Mouse (Mus musculus): ENCODE data around the gene Abhd4. TPM values are rescaled to one million over a fixed set of nuclear protein-coding genes. Genes with fewer than 3 reads are reported as not detected.

Abhd4 gene
- total RNA-seq, 2 experiments from 2014 or later: 19.4 to 19.5 TPM

DNA sequence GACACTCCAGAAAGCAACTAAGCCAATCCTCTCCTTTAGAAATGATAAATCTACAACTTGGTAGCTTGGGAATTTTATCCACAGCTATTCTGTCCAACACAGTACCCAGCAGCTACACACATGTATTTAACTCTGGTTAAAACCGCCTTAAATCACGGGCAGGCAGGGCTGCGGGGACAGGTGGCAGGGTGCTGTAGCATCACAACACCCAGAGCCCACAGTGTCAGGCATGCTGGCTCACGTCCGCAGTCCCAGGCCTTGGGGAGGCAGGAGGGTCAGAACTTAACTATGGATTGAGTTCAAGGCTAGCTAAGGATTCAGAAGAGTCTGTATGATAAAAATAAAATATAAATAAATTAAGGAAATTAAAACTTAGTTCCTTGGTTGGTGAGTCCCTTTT is 17.1 kb upstream of the Abhd4 start:
- no peak for DNase-seq (ENCODE audit: low spot score)

DNA sequence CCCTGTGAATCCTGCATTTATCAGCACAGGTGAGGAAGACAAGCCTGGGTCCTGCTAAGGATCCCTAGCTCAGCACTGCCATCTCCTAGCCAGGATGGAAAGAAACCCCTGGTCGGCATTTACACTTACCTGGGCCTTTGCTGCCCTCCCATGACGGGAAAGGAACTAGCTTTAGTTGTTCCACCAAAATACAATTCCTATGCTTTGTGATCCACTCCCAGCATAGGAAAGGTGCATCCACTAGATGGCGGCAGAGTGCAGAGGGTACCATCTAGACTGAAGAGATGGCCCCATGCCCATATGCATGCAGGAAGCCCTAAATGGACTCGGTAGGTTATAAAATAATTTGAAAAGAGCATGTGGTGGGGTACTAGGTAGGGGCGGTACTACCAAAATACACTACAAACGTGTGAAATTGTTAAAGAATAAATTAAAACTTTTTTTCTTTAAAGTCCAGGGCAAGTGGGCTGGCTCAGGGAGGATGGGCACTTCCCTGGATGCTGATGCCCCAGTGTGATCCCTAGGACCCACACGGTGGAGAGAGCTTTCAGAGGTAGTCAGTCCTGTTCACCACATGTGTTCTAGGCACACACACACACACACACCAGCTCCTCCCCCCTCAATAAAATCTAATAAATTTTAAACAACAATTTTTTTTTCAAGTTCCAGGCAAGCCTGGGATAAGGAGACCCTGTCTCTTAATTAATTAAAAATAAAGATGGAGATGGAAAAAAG is 14.8 kb upstream of the Abhd4 start:
- DNase-seq (ENCODE audit: low spot score): peak; percentile 82

DNA sequence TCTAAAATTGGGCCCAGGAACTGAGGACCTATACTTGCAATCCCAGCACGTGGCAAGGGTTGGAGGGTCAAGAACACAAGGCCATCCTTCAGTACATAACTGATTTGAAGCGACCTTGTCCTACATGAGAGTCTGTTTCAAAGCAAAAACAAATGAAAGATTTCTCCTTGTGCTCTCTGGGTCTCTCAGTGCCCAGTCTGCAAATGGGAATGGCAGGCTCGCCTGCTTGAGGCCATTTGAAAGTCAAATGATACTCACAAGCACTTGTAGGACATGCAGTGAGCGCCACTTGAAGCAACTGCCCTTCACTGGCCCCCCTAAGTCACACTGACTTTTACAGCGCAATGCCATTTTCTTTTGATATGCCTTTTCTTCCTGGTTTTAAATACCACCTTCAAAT is 13.4 kb upstream of the Abhd4 start:
- DNase-seq (ENCODE audit: low spot score): no peak

DNA sequence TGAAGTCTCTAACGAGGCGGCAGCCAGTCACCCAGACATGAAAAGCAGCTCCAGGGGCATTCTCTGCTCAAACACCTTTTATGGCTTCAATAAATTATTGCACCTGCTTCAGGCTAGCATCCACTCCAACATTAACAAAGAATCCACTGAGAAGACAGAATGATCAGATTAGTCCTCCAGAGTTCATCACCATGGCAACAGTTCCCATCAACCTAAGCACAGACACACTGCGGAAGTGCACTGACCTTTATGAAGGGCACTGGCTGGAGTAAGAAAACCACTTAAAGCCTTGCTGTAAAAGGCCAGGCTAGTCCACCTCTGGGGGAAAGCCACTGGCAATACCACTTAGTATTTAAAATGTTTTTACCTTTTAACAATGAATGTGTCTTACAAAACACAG is 9.8 kb upstream of the Abhd4 start:
- no peak for DNase-seq (ENCODE audit: low spot score)

DNA sequence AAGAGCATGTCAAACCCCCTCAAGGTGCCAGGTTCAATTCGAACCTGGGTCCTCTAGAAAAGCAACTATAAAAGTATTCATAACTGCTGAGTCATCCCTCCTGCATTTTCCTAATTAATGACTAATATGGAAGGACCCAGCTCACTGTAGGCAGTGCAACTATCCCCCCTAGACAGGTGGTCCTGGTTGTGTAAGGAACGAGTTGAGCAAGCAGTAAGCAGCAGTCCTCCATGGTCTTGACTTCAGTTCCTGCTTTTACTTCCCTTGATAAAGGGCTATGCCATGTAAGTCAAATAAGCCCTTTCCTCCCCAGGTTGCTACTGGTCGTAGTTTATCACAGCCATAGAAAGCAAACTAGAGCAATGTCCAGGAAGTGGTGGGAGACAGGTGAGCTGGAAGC is 7.8 kb upstream of the Abhd4 start:
- DNase-seq (ENCODE audit: low spot score): no peak

DNA sequence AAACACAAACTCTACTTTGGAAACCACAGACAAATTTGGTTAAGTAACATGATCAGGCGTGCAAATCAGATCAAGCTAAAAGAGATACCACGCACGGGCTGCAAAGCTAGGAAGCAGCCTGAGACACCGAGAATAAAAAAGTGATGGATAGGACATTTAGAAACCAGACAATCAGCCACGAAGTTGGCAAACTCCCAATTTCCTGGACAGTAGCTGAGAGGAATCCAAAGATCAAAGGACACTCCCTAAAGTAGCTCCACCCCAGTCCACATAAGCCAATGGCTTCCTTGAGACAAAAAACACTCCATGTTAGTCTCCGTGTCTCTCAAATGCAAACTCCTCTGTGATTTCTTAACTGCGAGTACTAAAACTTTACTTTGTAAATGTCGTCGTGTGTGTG is 4.7 kb upstream of the Abhd4 start:
- DNase-seq (ENCODE audit: low spot score): no peak

DNA sequence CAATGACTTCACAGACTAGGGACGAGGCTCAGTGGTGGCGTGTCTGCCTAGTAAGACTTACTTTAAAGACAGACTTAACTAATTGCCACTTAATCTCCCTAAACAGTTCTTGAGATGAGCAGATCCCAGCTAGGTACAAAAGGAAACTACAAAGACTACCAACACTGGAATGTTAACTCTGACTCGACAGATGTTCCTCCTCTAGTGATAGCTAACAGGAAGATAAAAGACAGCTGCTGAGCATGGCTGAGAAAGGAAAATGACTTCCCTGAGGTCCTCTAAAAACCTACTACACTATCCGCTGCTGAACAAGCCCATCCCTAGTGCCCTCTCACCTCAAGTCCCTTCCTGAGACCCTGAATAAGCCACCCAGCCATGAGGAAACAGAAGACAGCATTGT is 3.9 kb upstream of the Abhd4 start:
- no peak for DNase-seq (ENCODE audit: low spot score)

DNA sequence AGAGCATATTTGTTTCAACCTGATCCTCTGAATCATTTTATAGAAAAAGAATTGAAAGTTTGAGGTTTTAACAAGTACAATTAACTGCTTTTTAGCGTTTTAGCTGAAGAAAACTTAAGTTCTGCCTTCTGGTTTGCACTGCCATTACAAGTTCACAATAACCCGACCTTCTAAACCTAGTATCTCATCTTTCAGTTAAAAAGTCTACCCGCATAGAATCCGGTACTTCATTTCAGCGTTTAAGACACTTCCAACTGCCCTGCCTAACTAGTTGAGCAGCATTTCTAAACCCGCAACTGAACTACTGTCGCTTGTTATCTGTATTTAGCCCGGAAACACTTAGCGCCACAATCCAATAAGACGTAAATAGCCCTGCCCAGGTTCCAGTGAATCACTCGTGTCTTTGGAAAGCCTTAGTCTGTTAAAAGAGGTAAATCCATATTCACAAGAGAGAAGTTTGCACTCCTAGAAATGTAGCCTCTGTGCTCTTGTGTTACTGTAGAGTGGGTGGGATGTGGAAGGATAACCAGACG is 748 bp downstream of the Abhd4 start:
- no peak for DNase-seq (ENCODE audit: low spot score)

DNA sequence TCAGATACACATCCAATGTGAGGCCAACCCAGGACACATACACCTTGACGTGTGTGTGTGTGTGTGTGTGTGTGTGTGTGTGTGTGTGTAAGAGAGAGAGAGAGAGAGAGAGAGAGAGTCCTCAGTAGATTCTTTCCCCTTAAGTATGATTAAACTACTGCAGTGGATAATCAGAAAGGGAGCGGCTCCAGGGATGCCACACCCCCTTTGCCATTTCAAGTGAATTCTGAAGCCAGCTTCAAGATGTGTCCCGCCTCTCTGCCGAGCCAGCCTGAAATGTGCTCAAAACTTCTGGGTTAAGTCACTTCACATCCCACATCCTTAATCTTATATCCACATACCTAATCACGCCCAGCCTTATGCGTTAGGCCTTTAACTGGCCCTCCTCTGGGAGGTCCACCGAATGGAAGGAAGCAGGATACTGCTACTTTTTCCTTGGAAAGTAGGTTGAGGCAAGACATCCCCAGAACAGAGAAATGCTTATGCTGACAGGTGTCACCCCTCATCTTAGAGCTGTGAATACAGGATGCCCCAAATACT is 4.2 kb downstream of the Abhd4 start:
- DNase-seq (ENCODE audit: low spot score): no peak

DNA sequence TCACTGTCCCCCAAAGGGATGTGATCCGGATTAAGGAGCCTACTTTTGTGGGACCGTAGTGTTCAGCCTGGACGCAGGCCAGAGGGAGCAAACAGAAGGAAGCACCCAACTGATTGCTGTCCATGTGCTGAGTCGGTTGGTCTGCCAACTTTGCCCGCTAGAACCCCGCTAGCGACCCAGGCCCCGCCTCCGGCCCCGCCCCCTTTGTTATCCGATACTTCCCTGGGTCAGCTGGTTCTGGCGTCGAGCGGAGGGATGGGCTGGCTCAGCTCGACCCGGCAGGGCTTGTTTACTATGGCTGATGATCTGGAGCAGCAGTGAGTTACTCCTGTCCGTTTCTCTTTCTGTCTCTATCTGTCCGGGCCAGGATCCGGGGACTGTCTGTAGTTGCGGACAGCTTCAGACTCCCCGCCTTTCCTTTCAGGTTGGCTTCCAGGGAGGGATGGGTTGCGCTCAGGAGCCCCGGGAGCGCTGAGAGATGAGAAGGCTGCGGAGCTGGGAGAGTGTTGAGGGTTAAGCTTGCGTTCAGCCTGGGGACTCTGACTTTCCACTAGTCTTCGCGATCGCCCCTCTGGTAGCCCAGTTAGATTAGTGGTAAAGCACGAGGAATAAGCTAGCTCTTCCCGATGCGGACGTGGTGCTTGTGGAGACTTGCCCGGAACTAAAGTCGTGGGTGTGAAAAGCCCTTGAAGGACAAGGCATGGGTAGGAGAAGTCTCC is 5.2 kb downstream of the Abhd4 start:
- peak; percentile 95 for DNase-seq (ENCODE audit: low spot score)

DNA sequence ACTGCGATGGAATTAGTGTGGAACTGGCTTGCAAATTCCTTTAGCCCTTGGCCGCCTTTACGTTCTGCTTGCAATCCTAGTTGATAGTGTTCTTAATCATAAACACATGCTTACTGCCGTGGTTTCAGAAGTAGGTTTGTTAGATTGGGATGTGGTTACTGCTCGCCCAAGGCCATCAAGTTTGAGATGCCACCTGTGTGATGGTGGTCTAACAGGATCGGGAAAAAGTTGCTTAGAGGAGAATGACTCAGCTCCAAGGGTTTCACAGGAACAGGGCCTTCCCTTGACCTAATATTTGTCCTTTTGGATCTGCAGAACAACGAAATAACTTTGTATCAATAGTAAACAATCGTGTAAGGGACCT is 5.7 kb downstream of the Abhd4 start:
- DNase-seq (ENCODE audit: low spot score): no peak

DNA sequence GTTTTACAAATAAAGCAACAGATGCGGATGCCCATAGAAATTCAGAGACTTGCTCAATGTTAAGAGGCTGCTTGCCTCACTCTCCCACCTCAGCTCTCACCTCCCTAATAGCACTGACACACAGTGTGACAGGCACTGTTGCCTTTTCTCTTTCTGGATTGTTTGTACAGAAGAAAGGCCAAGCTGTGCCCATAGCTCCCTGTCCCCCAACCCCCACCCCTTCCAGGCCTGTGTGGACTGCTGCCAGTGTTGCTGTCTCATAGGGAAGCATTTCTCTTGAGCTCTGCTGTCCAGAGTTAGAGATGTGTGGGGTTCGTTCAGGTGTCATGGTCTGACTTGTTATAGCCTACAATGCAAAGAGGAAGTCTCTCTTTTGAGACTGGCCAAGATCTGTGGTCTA is 6.2 kb downstream of the Abhd4 start:
- no peak for DNase-seq (ENCODE audit: low spot score)

DNA sequence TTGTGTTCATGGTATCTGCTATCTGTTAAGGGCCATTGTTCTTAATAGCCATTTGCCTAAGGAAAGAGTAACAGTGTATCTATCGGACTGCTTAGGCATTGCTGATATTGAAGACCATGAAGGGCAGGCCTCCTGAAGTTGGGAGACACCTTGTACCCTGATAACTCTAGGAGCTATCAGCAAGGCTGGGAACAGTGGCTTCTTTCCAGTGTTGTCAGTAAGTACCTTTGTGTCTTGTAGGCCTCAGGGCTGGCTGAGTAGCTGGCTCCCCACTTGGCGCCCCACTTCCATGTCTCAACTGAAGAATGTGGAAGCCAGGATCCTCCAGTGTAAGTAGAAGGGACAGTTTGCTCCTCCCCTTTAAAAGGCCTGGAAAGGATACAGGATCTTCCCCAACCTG is 7.4 kb downstream of the Abhd4 start:
- no peak for DNase-seq (ENCODE audit: low spot score)

DNA sequence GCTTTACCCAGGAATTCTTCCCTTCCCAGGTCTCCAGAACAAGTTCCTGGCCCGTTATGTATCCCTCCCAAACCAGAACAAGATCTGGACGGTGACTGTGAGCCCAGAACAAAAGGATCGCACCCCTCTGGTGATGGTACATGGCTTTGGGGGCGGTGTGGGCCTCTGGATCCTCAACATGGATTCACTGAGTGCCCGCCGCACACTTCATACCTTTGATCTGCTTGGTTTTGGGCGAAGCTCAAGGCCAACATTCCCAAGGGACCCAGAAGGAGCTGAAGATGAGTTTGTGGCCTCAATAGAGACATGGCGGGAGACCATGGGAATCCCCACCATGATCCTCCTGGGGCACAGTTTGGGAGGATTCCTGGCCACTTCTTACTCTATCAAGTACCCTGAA is 8.6 kb downstream of the Abhd4 start:
- no peak for DNase-seq (ENCODE audit: low spot score)

DNA sequence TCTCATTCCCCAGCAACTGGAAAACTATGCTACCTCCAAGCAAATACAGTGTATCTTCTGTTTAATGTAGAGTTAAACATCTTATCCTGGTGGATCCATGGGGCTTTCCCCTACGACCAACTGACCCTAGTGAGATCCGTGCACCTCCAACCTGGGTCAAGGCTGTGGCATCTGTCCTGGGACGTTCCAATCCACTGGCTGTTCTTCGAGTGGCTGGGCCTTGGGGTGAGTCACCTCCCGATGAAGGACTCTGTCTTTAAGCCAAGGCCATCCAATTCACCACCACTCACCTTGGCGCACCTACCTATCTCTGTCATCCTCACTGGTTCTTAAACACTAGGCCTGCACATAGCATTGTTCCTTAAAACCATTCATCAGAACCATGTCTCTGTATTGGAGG is 9.1 kb downstream of the Abhd4 start:
- no peak for DNase-seq (ENCODE audit: low spot score)

DNA sequence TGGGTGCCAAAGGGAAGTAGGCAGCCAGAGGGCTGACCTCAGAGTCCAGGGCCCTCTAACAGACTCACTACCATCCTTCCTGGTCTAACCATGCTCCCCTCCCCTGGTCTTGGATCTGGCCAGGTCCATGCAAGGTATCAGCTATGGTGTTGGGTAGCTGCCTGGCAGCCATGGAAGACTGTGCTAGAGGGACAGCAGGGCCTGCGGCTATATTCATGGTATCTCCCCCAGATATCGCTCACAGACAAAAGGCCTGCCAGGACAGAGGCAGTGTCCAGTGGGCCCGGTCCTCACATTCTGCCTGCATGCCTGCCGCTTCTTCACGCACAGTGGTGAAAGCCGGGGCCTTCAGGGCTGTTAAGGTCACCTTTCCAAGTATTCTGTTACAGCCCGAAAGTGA is 10.2 kb downstream of the Abhd4 start:
- no peak for DNase-seq (ENCODE audit: low spot score)

DNA sequence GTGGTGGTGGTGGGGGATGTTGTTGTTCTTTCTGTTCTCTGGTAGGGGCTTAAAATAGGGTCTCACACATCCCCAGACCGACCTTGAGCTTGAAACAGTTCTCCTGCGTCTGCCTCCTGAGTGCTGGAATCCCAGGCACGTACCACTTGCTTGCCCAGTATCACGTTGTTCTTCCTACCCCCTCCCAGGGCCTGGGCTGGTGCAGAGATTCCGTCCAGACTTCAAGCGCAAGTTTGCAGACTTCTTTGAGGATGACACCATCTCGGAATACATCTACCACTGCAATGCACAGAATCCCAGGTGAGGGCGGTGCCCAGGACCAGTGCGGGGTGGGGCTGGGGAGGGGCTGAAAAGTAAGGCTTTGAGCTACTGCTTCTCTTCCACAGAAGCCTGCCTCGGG is 11.1 kb downstream of the Abhd4 start:
- no peak for DNase-seq (ENCODE audit: low spot score)

DNA sequence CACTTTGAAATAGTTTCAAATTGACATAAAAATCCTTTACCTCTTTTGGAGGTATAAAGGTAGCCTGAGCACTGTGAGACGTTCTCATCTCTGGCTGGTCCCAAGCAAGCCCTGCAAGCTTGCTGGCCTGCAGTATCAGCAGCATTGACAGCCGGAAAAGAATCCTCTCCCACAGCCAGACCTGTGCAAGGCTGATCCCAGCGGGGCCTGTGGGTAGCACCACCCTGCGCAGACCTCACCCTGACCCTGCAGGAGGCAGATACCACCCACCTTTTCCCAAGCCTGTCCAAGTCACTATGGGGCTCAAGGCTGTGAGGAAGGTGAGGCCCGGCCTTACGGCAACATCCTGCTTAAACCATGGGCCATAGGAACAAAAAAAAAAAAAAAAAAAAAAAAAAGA is 12.0 kb downstream of the Abhd4 start:
- no peak for DNase-seq (ENCODE audit: low spot score)

DNA sequence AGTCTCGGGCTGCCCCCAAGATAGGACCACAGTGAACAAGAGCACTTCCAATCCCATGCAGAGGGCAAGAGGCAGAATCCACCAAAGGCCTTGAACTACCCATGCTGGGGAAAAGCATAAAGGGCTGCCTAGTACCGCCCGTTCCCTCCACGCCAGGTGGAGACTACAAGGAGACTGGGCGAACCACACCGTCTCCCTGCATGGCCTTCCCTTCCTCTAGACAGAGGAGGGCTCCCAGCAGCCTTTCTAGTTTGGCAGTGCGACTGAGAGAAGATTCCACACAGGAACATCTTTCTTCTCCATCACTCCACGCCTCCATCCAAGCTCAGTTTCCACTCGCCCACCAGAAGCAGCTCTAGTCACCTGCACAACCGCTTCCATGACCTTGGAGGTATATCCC is 14.0 kb downstream of the Abhd4 start:
- no peak for DNase-seq (ENCODE audit: low spot score)

DNA sequence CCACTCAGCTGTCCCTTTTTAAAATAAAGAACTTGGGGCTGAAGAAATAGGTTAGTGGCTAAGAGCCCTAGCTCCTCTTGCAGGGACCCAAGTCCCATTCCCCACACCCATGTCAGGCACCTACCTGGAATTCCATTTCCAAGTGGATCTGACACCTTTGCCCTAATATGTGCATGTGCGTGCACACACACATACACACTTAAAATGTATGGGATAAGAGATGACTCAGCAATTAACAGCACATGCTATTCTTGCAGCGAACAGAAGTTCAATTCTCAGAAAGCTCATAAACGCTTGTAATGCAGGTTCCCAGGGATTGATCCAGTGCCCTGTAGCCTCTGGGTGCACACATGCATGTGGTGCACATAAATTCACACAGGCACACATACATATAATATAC is 15.6 kb downstream of the Abhd4 start:
- DNase-seq (ENCODE audit: low spot score): no peak

DNA sequence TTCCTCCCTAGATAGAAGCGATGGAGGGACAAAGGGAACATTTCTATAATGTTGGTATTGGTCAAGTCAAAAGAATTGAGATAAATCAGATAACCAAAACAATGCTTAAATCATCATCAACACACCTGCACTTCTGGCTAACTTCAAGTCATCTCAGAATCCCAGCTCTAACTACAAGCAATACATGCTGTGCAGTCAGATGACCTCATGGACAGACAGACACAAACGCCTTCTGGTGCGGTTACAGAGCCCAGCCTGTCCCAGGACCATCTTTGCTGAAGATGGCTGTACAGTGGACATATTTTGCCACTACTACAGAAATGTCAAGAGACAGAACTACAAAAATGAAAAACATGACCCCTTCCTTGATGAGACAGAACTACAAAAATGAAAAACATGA is 16.4 kb downstream of the Abhd4 start:
- no peak for DNase-seq (ENCODE audit: low spot score)

DNA sequence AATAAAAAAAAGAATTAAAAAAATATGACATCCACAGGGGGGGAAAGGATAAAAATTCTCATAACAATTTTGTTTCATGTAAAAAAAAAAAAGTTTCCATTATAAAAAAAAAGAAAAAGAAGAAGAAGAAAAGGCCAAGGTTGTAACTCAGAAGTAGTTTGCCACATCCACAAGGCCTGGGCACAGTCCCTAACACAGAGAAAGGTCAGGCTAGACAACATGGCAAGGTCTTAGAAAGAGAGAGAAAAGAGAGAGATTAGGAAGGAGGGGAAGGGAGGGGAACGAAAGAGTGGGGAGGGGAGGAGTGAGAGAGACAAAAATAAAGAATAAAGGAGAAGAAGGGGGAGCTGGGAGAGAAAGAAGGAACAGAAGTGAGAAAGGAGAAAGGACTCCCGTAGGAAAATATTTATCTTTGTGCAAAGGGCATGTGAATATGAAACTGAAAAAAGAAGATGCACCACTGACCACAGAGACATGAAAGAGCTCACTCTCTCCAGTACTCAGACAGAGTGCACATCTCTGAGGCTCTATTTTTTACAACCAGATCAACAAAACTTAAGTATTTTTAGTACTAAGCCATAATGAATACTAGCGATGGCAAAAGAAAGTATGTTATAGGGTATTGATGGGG is 18.1 kb downstream of the Abhd4 start:
- DNase-seq (ENCODE audit: low spot score): no peak

DNA sequence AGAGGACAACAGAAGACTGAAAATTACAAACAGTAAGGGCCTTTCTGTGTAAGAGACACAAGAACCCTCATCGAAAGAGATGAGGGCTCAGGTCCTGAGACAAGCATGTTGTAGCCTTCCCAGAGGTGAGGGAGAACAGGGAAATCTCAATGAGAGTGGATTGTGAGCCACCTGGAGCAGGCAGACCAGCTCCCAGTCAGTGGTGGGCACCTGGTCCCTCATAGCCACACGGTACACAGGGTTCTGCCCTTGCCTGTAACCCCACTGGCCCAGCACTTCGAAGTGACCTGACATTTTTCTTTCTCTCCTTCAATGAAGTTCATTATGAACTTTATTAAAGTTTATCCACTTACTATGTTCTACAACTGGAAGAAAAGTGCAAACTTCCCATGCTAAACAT is 18.7 kb downstream of the Abhd4 start:
- no peak for DNase-seq (ENCODE audit: low spot score)
